Mouse (Mus musculus): Measurements from ENCODE around the gene Syt12.

GRCm38 (mm10) chr19:4409062-4409461 is 68.2 kb downstream of the Syt12 start:
- no peak for TF ChIP-seq TAL1 (conservative IDR thresholded peaks at IDR 0.05; ENCODE audit: low read depth, low read length)
- TF ChIP-seq CTCF (IDR thresholded peaks at IDR 0.05; ENCODE audit: low read depth, low read length), result no peak
- TF ChIP-seq POLR2AphosphoS5 (IDR thresholded peaks at IDR 0.05; ENCODE audit: insufficient replicate concordance, low read depth, low read length), result no peak
- TF ChIP-seq GATA1 (IDR thresholded peaks at IDR 0.05; ENCODE audit: borderline replicate concordance, low read length), result no peak
- no peak for TF ChIP-seq GATA2 (IDR thresholded peaks at IDR 0.05; ENCODE audit: borderline replicate concordance, low read depth, low read length)

Data from G1E (cell line).